Comparison of ENCODE assay signal across 9 mouse cellular contexts in the genomic region with DNA sequence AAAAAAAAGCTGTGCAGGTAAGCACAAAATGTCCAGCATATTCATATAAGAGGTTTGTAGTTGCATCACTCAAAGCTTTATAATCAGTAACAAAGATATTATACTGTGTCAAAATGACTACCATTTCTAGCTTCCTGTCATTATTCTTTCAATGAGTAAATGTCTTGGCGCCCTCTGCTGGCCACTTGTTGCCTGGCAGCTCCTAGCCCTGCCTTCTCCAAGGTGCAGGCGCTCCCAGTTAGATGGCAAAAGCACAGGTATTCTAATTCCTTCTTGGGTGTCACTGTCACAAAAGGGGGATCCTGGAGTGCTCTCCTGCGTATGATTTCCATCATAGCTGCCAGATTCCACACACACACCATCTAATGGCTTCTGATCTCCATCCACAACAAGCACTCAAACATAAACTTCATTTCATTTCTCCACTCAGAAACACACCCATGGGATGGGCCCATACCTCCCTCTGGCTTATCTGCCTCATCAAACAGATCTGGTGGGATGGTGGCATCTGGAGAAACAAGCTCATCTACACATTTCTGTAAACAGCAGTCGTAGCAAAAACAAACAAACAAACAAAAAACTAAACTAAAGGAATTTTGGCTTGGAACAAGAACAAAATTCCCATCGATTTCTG. TPM values are rescaled to one million over a fixed set of nuclear protein-coding genes. Genes with fewer than 3 reads are reported as not detected.
DNase-seq lines count a peak whose midpoint lies in the region; ATAC-seq and TF ChIP-seq lines count a peak whose summit lies in the region.
"Had no signal": no experiment of that assay in that cellular context is flagged by ENCODE, and none has a peak within 500 bp of the region (broad histone marks: within the 10 kb centered on the region; RNA-seq: fewer than 3 reads in every experiment).

No protein-coding gene starts in this region.

- 51% methylated on average over 5 of the region's 5 CpGs for WGBS in embryonic facial prominence, embryonic 14.5 days
- 37% methylated on average over 5 of the region's 5 CpGs for WGBS in lung, postnatal 0 days

- no peak overlapping the region for H3K27ac ChIP-seq in embryonic facial prominence, embryonic 14.5 days (replicated peaks; ENCODE audit: low read depth, low read length)
- no peak overlapping the region for H3K27ac ChIP-seq in lung, postnatal 0 days (ENCODE audit: low read length)
- H3K27ac ChIP-seq: hindbrain, embryonic 15.5 days had no signal

- H3K9ac ChIP-seq in embryonic facial prominence, embryonic 14.5 days (ENCODE audit: low read depth, low read length): no peak overlapping the region
- H3K9ac ChIP-seq in lung, postnatal 0 days (replicated peaks; ENCODE audit: low read depth): no peak overlapping the region
- H3K9ac ChIP-seq: hindbrain, embryonic 15.5 days had no signal

- TF ChIP-seq CTCF in lung, postnatal 0 days (IDR thresholded peaks at IDR 0.05): peak; percentile 88

- H3K4me3 ChIP-seq in embryonic facial prominence, embryonic 14.5 days (ENCODE audit: low read depth, low read length): no peak overlapping the region
- no peak overlapping the region for H3K4me3 ChIP-seq in lung, postnatal 0 days (ENCODE audit: low read depth, low read length)
- H3K4me3 ChIP-seq: hindbrain, embryonic 15.5 days had no signal

- H3K4me2 ChIP-seq in embryonic facial prominence, embryonic 14.5 days (ENCODE audit: low read depth, low read length): no peak overlapping the region
- no peak overlapping the region for H3K4me2 ChIP-seq in lung, postnatal 0 days (replicated peaks; ENCODE audit: low read depth, low read length)
- H3K4me2 ChIP-seq: hindbrain, embryonic 15.5 days had no signal

- no peak for TF ChIP-seq EP300 in lung, postnatal 0 days (IDR thresholded peaks at IDR 0.05)

- no peaks in the 10 kb centered on the region for H3K9me3 ChIP-seq in embryonic facial prominence, embryonic 14.5 days (ENCODE audit: control insufficient read depth, low read length)
- no peaks in the 10 kb centered on the region for H3K9me3 ChIP-seq in lung, postnatal 0 days (ENCODE audit: low read length)
- H3K9me3 ChIP-seq: hindbrain, embryonic 15.5 days had no signal

- peaks cover 42% of the 10 kb centered on the region for H3K36me3 ChIP-seq in embryonic facial prominence, embryonic 14.5 days (ENCODE audit: control insufficient read depth, insufficient read depth, low read length)
- H3K36me3 ChIP-seq in lung, postnatal 0 days (ENCODE audit: insufficient read depth, low read length): peaks cover 12% of the 10 kb centered on the region; the same call in 1 of the 2 replicates

- H3K27me3 ChIP-seq in embryonic facial prominence, embryonic 14.5 days (replicated peaks; ENCODE audit: control insufficient read depth, insufficient read depth, low read length): no peaks in the 10 kb centered on the region
- H3K27me3 ChIP-seq in lung, postnatal 0 days (replicated peaks; ENCODE audit: insufficient read depth, low read length): no peaks in the 10 kb centered on the region
- H3K27me3 ChIP-seq: hindbrain, embryonic 15.5 days had no signal

- H3K4me1 ChIP-seq in embryonic facial prominence, embryonic 14.5 days (ENCODE audit: control insufficient read depth, insufficient read depth, low read length): no peaks in the 10 kb centered on the region
- H3K4me1 ChIP-seq in lung, postnatal 0 days (ENCODE audit: insufficient read depth, low read depth, low read length): no peaks in the 10 kb centered on the region
- H3K4me1 ChIP-seq: hindbrain, embryonic 15.5 days had no signal

- peak; percentile 49 for DNase-seq in ES-CJ7 (ENCODE audit: low read depth, low spot score)
- DNase-seq in adrenal gland, postnatal 4 days (ENCODE audit: low spot score in 2 of 2): peak; percentile 51 to 55
- DNase-seq in embryonic facial prominence, embryonic 14.5 days (ENCODE audit: low spot score): peak; percentile 67
- peak; percentile 4 for DNase-seq in heart, postnatal 25 days (ENCODE audit: low spot score)
- peak; percentile 63 for DNase-seq in layer of hippocampus, adult 9-10 months (ENCODE audit: low spot score)
- DNase-seq in lung, postnatal 0 days (ENCODE audit: low spot score): peak; percentile 73
- DNase-seq in right cerebral cortex, adult 18-20 months: peak; percentile 63
- peak; percentile 58 for DNase-seq in urinary bladder, adult 2 months (ENCODE audit: low spot score)

- intact Hi-C loops in heart, postnatal 25 days (cut with DNase I): loop anchor here (5.0 kb wide), 1 partner anchor 976 kb away; no protein-coding TSS in a partner anchor

- ATAC-seq in embryonic facial prominence, embryonic 14.5 days (ENCODE audit: low read depth): 0 out of 2 replicates have a peak, but pooled peaks have one; percentile 18
- peak; percentile 49 for ATAC-seq in lung, postnatal 0 days

RNA-seq across cellular contexts. Expression of gene Paip1, which starts 49.9 kb away (rescaled TPM):
- 100 to 1,000 TPM; 149 to 151 TPM for total RNA-seq in adrenal gland, postnatal 4 days (2021)
- polyA plus RNA-seq in embryonic facial prominence, embryonic 14.5 days (2014; fragmentation: Nextera tagmentation; extraction: Ambion mirVana): 57.9 and 60.0 TPM in 2 replicates
- total RNA-seq in heart, postnatal 25 days (2021): 100 to 1,000 TPM; 102 to 105 TPM
- polyA plus RNA-seq in lung, postnatal 0 days (2015; fragmentation: Nextera tagmentation; extraction: Ambion mirVana): 63.1 and 63.4 TPM in 2 replicates
- 43.5 and 48.6 TPM in 2 replicates for polyA plus RNA-seq in urinary bladder, adult 2 months (2012; rRNA removed)

Comparison
In these comparisons a context has a peak if more than half of its experiments do, and no peak if none do; other contexts are left out.
1. DNase-seq: peak in every context shown above with its lines; median percentile 73 in lung, postnatal 0 days; 67 in embryonic facial prominence, embryonic 14.5 days; 63 in layer of hippocampus, adult 9-10 months; 63 in right cerebral cortex, adult 18-20 months; 58 in urinary bladder, adult 2 months; 53 in adrenal gland, postnatal 4 days; 49 in ES-CJ7; 4 in heart, postnatal 25 days.